Mouse (Mus musculus) v-Abl transformed pro-B cells (cell line): ENCODE measurements around the gene Atad2b.
"Not testable (repeated sequence)": the region's sequence is repeated elsewhere in the genome, so short reads cannot be mapped to it uniquely, and the experiment has no call there.

Source experiments
- in situ Hi-C, 2 experiments: fragments of 400-800 bp; cut with MboI; formaldehyde crosslinking; loops; one replicate each; pipeline ENCODE4 v1.15.1; 2025; ENCODE audit not compliant: unreplicated experiment in 2 of 2

Gene Atad2b

DNA sequence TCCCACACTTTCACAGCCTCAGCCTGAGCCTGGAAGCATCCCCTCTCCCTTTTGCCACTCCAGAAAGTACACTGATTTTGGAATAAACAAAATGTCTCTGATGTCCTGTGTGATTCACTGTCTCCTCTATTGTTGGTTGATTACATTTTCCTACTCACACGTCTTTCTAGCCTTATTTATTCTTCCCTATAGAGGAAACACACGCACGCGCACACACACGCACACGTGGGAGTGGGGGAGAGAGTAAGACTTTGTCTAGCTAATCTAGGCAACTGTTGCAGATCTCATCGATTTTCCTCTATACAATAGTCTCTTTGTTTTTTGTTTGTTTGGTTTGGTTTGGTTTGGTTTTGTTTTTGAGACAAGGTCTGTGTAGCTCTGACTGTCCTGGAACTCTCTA, 8.8 kb upstream of the Atad2b start:
- in situ Hi-C loops, result loop anchor here in 1 of 2 experiments (10.0 kb wide), 1 partner anchor 1334 kb away; the partner anchor contains the start of gene Dtnb

DNA sequence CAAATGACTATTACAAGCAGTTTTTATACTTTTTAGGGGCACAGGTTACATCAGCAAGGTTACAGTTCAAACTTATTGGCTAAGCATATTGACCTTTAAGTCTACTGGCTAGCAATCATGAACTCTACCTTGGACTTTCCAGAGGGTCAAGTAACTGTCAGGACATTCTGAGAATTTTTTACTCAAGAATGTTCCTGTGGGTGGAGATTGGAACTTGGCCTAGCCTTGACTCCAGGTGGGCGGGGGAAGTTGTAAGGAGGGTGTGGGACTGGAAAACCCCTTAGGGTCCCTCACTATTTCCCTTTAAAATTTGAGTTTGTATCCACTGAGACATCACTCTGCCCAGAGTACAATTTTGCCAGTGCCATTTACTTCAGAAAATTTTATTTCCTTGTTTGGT, 6.7 kb upstream of the Atad2b start:
- in situ Hi-C loops, result not testable (repeated sequence)

DNA sequence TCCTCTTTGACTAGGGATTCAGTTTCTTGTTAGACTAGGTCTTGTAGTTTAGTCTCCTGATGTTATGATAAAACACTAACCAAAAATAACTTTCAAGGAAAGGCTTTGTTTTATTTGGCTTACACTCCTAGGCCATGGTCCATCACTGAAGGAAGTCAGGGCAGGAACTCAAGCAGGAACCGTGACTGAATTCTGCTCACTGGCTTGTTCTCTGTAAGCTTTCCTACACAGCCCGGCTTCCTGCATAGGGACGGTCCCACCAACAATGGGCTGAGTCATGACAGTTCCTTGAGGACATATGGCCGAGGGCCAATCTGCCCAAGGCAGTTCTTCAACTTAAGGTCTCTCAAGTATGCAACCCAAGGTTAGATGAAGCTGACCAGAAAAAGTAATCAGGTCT, 5.4 kb upstream of the Atad2b start:
- in situ Hi-C loops, result no loop called here

DNA sequence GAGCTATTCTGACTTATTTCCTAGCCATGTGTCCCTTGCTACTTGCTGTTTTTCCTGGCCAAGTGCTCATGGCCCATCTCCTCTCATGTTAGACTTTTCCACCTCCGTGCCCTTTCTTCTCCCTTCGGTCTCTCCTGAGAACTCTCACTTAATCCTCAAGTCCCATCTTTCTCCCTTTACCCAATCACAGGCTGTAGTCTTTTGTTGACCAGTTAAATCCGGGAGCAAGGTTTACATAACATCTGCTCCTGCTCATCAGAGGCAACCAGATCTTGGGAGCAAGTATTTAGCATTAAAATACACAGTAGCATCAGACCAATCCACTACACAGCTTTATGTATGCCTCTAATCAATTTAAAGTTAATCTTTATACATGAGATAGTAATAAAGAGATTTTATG, 2.7 kb upstream of the Atad2b start:
- in situ Hi-C loops, result no loop called here

DNA sequence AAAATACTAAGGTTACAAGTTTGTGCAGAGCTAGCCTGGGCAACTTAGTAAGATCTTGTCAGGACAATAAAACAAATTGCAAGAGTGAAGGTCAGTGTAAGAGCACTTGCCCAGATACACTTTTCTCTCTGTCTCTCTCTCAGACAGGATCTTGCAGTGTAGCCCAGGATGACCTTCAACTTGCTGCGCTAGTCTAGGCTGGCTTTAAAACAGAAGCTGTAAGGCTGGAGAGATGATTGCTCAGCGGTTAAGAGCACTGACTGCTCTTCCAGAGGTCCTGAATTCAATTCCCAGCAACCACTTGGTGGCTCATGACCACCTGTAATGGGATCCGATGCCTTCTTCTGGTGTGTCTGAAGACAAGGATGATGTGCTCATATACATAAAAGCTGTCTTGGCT, 2.2 kb upstream of the Atad2b start:
- in situ Hi-C loops, result no loop called here

DNA sequence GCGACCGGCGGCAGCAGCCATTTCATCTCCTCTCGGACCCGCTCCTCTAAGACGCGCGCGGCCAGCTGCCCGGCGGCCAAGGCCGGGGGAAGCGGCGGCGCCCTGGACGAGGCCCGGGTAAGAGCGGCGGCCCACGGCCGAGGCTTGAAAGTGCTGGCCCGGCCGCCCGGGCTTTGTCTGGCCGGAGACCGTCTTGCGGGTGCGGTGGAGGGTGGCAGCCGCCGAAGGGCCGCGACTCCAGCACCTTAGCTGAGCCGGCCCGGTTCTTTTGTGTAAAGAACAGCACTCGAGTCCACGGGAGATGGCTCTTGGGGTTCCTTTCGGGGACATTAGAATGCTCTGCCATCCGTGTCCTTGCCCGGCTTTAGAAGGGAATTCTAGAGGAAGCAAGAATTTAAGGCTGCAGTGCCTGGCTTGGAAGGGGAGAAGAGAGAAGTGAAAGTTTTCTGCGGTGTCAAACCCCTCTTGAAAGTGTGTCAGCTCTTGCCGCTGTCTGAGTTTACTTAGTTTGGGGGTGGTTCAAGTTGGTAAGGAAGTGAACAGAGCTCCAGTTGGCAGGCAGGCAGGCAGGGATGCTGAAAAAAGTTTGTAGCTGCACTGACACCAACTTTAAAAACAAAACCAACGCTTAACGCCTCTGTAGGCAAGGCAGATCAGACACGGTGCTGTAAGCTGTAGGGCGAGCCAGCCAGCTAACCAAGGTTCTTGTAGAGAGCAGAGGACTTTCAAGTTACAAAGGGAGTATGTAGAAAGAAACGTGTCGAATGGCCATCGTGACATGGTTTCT, 845 bp downstream of the Atad2b start:
- in situ Hi-C loops, result no loop called here

DNA sequence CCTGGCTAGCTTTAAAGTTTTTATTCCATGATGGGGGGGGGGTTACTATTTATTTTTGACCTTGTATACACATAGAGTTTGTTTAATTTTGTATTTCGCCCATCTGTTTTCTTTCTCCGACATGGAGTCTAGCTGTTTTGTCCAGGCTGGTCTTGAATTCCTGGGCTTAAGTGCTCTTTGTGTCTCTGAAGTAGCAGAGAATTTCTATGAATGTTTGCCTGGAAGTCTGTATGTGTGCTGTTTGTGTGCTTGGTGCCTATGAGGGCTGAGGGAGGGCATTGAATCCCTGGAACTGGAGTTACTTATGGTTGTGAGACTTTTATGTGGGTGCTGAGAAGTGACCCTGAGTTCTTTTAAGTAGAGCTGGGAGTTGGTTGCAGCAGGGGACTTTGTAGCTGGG, 11.0 kb downstream of the Atad2b start:
- in situ Hi-C loops, result no loop called here

DNA sequence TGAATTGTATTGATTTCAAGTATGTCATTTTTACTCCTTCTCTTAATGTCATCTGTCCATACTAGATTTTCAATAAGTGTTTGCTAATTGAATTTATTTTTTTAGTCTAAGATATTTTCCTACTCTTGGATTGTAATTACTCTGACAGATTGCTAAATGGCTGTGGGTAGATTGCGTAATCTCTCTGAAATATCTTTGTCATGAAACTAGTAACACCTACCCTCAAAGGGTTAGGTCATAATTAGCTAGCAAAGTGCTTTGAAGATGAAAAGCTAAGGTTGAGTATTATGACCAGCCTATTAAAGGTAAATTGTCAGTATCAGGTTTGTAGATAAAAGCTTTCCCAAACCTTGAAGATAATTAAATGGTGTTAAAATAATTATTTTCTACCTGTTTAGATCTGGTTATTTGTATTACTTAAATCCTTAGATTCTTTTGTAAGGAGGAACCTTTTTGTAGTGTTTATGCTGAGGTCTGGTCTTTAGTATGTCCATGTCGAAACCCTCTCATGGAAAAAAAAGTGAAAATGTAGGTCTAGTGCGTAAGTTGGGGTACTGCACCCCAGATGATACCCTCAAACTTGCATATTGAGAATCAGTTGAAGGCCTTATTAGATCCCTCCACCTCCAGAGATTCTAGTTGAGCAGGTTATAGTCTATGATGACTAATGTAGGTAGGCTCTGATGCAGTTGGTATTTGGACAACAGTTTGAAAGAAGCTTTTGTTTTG, 13.8 kb downstream of the Atad2b start:
- in situ Hi-C loops, result no loop called here

DNA sequence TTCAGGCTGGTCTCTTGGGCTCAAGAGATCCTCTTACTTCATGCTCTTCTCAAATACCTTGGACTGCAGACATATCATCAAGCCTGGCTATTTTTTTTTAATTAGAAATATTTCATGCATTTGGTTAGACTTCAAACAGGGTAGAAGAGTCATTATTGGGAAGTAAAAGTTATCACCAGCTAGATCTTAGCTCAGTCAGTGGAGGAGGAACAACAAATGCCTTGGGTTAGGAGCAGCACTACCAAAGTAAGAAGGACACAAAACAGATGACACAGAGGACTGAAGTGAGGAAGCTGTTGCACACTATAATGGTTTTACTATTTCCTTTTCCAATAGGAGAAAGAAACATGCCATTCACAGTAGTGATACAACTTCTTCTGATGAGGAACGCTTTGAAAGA, 35.1 kb downstream of the Atad2b start:
- in situ Hi-C loops, result loop anchor here (25.0 kb wide), 3 partner anchors 290 to 1040 kb away; partner anchors contain the start of gene Dnajc27 (in 1 of the 2)

DNA sequence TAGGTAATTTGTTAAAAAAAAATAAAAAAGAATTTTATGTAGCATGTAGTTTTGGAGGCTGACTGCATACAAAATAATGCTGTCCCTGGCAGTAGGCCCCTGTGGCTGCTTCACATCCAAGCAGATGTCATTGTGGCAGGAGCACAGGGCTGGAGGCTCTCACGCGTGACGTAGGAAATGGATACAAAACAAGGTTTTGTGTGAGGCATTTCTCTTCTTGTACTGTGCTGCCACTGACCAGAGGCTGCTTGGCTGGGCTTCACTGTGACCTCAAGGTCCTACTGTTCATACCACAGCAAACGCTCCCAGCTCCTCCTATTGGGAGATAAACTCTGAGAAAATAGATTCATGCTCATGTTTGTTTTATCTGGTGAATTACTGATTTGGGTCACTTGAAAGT, 36.0 kb downstream of the Atad2b start:
- in situ Hi-C loops, result loop anchor here (25.0 kb wide), 3 partner anchors 291 to 1041 kb away; partner anchors contain the start of gene Dnajc27 (in 1 of the 2)

DNA sequence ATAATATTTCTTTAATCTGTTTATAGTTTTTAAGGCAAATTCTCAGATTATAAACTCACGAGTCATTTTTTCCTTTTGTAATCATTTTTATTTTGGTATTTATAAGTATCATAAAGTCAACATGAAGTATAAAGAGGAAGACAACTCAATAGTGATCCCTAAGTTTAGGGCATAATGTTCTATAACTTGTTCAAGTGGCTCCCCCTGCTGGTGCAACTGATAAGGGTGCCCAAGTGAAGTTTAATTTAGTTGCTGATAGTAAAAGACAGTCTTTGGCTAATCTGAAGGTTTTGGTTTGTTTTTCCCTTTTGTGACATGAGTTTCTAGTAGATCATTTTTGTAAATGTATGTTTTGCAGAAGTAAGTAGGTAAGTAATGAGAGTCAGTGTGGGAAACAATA, 55.8 kb downstream of the Atad2b start:
- in situ Hi-C loops, result loop anchor here (5.0 to 25.0 kb wide), 6 partner anchors 131 to 1061 kb away; partner anchors contain the start of genes Dnajc27 (in 1 of the 2), Fkbp1b (in 1 of the 2) and Wdcp (in 1 of the 2)

DNA sequence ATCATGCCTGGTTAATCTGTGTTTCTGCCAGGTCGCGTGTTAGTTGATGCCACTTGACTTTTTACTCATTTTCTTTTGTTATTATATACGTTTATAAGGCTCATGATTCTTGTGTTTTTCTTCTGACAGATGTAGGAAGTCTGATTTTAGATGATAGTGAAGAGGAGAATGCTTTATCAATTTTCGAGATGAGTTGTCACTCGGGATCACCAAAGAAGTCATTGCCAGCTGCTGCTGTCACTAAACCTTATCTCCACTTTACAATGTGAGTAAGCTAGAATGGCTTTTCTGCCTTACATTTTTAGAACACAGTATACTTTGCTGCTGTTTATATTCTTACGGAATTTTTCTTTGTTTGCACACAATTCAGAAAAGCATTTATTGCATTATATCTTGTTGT, 61.2 kb downstream of the Atad2b start:
- in situ Hi-C loops, result loop anchor here in 1 of 2 experiments (10.0 kb wide), 1 partner anchor 404 kb away; no protein-coding TSS in a partner anchor

DNA sequence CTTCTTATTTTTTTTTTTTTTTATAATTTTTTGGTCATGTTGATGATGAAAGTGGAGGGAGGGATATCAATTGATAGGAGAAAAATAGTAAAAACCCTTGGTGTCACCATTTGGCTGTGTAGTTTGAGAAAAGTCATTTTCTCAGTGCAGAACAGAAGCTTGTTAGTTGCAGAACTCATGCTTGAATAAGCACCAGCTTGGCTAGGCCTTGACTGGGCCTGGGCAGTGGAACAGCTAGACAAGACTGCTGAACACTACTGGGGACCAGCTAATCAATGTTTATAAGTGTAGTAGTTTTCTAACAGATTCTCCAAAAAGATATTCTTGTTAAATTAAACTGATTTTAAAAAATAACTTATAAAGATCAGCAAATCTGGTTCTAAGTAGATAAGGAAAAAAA, 79.8 kb downstream of the Atad2b start:
- in situ Hi-C loops, result no loop called here

DNA sequence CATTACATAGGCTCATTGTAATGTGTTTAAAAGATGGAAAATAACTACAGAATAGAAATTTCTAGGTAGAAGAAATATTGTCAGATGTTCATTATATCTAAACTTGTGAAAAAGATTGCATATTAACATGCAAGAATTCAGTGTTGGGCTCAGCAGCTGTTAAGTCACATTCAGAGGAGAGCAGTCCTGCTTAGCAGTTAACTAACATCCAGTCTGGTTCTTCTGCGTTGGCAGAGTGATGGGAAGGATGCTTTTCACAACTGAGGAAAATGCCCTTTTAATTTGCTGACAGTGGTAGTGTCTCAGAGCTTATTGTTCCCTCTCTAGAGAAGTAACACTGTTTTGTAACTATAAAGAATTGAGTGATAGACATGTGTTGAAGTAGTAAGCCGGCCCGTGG, 88.2 kb downstream of the Atad2b start:
- in situ Hi-C loops, result no loop called here

DNA sequence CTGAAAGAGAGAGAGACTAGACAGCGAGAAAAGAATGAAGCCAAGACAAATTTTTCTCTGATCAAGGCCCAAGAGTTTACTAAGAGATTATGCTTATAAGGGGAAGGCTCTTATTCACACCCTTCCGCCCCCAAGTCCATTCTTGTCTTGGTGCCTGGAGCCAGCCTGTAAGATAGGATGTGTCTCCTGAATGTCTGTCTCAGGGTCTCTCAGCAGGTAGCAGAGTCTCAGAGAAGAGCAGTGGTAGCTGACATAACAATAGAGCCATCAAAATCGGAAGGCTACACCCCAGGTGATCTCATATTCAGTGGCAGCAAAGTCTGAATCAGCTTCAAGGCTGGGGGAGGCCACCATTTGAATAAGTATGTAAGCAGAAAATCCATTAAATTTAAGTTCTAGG, 88.6 kb downstream of the Atad2b start:
- in situ Hi-C loops, result not testable (repeated sequence)

DNA sequence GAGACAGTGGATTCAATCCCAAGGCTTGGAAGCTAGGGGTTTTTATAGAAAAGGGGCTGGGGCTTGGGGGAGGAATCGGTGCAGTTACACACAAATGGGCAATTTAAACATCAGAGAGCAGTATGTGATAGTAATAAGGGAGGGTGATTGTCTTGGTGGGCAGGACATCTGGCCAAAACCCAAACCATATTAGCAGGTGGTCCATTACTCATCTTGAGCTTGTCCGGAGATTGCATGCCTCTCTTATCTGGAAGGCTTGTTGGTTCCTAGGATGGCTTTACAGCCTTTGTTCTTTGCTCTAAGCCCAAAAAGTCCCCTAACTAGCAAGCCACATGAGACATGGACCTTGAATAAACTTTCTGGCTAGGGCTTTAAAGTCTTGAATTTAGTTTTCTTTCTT, 91.5 kb downstream of the Atad2b start:
- in situ Hi-C loops, result not testable (repeated sequence)

DNA sequence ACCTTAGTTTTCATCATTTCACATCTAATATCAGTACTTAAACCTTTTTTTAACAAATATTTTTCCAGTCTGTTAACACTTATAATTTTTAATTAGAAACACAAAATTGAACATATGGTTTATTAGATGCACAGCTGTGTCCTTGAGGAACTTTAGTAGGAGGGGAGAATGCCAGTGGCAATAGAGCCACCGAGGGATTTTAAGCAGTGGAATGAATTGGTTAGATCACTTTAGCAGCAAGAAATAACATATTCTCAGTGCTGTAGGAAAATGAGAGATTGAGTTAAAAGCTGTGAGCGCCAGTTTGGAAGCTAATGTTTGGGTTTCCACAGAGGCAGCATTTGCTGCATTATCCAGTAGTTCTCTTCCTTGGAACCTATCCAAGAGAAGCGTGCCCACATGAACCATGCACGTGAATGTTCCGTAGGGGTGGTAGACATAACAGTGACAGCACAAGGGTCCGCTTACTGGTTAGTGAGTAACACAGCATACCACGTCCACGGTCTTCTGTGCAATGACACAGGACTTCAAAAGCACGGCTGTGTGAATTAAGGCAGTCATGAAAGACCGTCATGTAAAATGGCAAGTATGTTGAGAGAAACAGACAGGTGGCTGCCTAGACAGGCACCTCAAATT, 108.2 kb downstream of the Atad2b start:
- in situ Hi-C loops, result no loop called here

DNA sequence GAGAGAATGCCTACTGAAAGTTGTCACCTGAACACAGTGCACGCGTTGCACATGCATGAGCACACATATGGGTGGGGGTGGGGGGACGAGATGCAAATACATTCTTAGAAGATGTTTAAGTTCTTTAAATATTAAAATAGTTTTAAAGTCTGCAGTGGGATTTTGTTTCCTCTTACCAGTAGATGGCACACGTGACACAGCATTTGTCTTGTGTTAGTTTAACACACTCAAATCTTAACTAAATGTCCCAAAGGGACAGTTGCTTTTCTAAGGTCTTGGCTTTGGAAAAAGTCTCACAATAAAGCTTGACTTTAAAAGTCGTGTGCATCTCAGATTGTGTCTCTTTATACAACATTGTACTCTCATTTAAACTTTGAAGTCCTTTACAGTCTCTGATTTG, 111.9 kb downstream of the Atad2b start:
- in situ Hi-C loops, result no loop called here

DNA sequence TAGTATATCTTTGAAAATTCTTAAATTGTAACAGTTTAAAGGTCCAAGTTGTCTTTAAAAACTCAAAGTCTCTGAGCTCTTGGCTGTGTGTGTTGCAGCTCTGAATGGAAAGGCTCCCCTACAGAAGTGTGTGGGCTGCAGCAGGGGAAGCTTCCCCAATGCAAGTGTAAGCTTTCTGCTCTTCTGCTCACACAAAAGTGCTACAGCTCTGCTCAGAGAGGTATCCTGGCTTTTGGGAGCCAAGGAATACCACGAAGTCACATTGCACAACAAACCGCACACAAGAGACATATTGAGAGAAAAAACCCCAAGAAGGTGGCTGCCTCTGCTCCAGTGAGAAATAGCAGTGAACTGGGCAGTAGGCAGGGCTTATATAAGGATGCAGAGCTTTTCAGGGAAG, 120.9 kb downstream of the Atad2b start:
- in situ Hi-C loops, result no loop called here

DNA sequence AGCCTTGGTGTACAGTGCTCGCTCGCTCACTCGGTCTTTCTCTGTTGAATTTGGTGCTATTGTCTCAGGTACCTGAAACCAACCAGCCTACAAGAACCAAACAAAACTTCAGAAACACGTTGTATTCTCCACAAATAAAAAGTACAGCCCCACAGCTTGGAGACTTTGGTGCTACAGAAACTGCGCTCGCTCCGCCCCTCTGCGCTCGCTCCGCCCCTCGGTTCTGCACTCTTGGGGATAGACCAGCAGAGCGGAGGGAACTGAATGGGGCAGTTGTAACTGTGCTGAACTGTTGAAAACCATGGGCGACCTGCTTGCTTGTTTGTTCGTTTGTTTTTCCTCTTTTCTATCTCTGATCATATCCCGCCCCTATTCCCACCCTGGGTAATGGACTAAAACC, 127.0 kb downstream of the Atad2b start:
- in situ Hi-C loops, result no loop called here

DNA sequence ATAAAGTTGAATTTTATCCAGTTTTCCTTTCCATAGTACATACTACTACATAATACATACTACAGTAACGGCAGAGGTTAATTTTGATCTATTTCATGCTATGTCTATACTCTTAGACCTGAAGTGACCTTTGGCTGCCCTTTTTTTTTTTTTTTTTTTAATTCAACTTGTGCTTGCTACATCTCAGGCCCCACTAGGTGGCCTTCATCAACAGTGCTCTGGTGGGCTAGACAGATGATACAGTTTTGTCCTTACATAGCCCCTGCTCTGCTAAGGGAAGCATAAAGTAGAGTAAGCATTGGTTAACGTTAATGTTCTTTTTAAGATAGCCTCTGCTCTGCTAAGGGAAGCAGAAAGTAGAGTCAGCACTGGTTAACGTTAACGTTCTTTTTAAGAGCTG, 131.0 kb downstream of the Atad2b start:
- in situ Hi-C loops, result no loop called here
